Mouse (Mus musculus) myocyte (in vitro differentiated cells): ENCODE results near the gene Pigt. TPM values are rescaled to one million over a fixed set of nuclear protein-coding genes. Genes with fewer than 3 reads are reported as not detected.

Experiments
- H3K27me3 ChIP-seq: one replicate; pipeline ENCODE4 v1.6.1; 2011; ENCODE audit not compliant: control insufficient read depth, insufficient read depth, insufficient read length
- H3K36me3 ChIP-seq: one replicate; pipeline ENCODE4 v1.6.1; 2011; ENCODE audit not compliant: control insufficient read depth, insufficient read depth
- H3K4me2 ChIP-seq: one replicate; pipeline ENCODE4 v1.6.1; 2011; ENCODE audit warnings: low read depth, control low read depth
- H3K4me3 ChIP-seq: one replicate; pipeline ENCODE4 v1.5.1; 2011; ENCODE audit warnings: mild to moderate bottlenecking, control low read depth, moderate library complexity
- H3K79me2 ChIP-seq: one replicate; pipeline ENCODE4 v1.6.1; 2011; ENCODE audit not compliant: control insufficient read depth, insufficient read depth
- H3ac ChIP-seq: one replicate; pipeline ENCODE4 v1.6.1; 2011; ENCODE audit not compliant: control insufficient read depth, insufficient read length
- CEBPB ChIP-seq: IDR thresholded peaks from 2 replicates; pipeline ENCODE4 v1.6.1; 2011; ENCODE audit warnings: mild to moderate bottlenecking, moderate library complexity; ENCODE audit not compliant: poor library complexity, insufficient read depth, severe bottlenecking
- E2F4 ChIP-seq: IDR thresholded peaks from one replicate; pipeline ENCODE4 v1.6.1; 2011; ENCODE audit warnings: mild to moderate bottlenecking, control low read depth, moderate library complexity; ENCODE audit not compliant: insufficient read depth
- MAX ChIP-seq: IDR thresholded peaks from one replicate; pipeline ENCODE4 v1.6.1; 2011; ENCODE audit warnings: low read depth, mild to moderate bottlenecking, control low read depth
- MYOD1 ChIP-seq, 3 experiments: IDR thresholded peaks; one replicate each; pipeline ENCODE4 v1.6.1; 2011; ENCODE audit warnings: control low read depth in 2 of 3, low read depth in 2 of 3, mild to moderate bottlenecking in 2 of 3, moderate library complexity in 1 of 3; ENCODE audit not compliant: insufficient read length in 2 of 3, control insufficient read depth in 1 of 3
- MYOG ChIP-seq, 3 experiments: IDR thresholded peaks; one replicate each; pipeline ENCODE4 v1.6.1; 2011; ENCODE audit warnings: control low read depth in 2 of 3, low read depth in 2 of 3, mild to moderate bottlenecking in 2 of 3; ENCODE audit not compliant: insufficient read length in 2 of 3, control insufficient read depth in 1 of 3, insufficient read depth in 1 of 3
- POLR2A ChIP-seq: IDR thresholded peaks from one replicate; pipeline ENCODE4 v1.6.1; 2011; ENCODE audit warnings: low read depth, mild to moderate bottlenecking, control low read depth, moderate library complexity; ENCODE audit not compliant: insufficient read length
- POLR2AphosphoS2 ChIP-seq: IDR thresholded peaks from one replicate; pipeline ENCODE4 v1.6.1; 2011; ENCODE audit warnings: low read depth, control low read depth; ENCODE audit not compliant: insufficient read length
- REST ChIP-seq: IDR thresholded peaks from one replicate; pipeline ENCODE4 v1.6.1; 2011; ENCODE audit warnings: mild to moderate bottlenecking, control low read depth, moderate library complexity; ENCODE audit not compliant: insufficient read depth, insufficient read length
- SRF ChIP-seq: IDR thresholded peaks from one replicate; pipeline ENCODE4 v1.6.1; 2011; ENCODE audit warnings: low read depth; ENCODE audit not compliant: control insufficient read depth, insufficient read length
- TCF12 ChIP-seq: IDR thresholded peaks from one replicate; pipeline ENCODE4 v1.6.1; 2011; ENCODE audit warnings: mild to moderate bottlenecking, control low read depth; ENCODE audit not compliant: poor library complexity, insufficient read depth, severe bottlenecking
- TCF3 ChIP-seq: IDR thresholded peaks from one replicate; pipeline ENCODE4 v1.6.1; 2011; ENCODE audit warnings: low read depth, control low read depth; ENCODE audit not compliant: insufficient read length
- USF1 ChIP-seq: IDR thresholded peaks from one replicate; pipeline ENCODE4 v1.6.1; 2011; ENCODE audit warnings: low read depth, mild to moderate bottlenecking, control low read depth, moderate library complexity
- polyA plus RNA-seq: library from polyadenylated mRNA; unstranded; fragments of >200 nt; fragmentation: generic; extraction: Trizol; gene quantifications from one replicate; pipeline ENCODE4 v1.2.1, GENCODE M21; 2012; ENCODE audit warnings: missing spikeins

The Pigt gene
- polyA plus RNA-seq, 1 experiment, result 79.2 TPM

DNA sequence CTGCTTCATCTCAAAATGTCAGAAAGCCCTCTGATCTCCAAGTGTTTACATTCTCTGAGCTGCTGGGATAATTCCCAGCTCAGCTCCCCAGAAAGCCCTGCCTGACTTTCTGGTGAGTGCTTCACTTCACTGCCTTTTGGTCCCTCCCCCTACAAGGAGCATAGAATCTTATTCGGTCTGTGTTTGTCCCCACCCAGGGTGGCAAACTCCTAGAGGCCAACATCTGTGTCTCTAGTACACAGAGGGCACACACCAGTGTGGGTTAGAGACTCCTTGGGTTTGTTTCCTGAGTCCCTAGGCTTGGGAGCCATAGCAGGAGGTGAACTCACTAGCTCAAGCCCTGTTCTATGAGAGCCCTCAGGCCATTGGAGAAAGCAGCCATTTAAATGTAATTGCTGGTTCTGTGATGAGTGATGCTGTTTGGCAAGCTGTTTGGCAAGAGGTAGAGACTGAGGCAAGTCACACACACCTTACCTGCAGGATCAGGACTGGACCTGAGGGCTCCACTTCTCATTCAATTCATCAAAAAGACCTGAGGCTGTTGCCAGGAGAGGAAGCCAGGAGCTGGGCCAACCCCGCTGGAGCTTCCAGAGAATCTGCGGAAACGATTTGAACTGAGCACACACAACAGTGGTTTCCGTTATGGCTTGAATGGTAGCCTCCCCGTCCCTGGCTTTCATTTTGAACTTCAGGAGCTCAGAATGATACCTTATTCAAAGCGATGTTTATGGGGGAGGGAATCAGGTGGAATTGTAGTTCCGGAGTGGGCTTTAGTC, 43.5 kb downstream of the Pigt start:
- H3K27me3 ChIP-seq, result peaks cover 47% of the 10 kb centered on the region

GRCm38 (mm10) chr2:164542132-164542531, 44.8 kb downstream of the Pigt start:
- Histone ChIP-seq H3ac (no peak overlapping the region), H3K36me3 (no peaks in the 10 kb centered on the region), H3K79me2 (no peaks in the 10 kb centered on the region), H3K4me2 (no peak overlapping the region), H3K27me3 (peaks cover 40% of the 10 kb centered on the region), H3K4me3 (no peak overlapping the region)
- TF ChIP-seq MYOD1 (IDR thresholded peaks at IDR 0.05; ENCODE audit: control insufficient read depth in 1 of 3, insufficient read length in 2 of 3, low read depth in 2 of 3) (no peak), TCF12 (no peak), POLR2A (no peak), USF1 (no peak), E2F4 (no peak), CEBPB (no peak), SRF (no peak), POLR2AphosphoS2 (no peak), MYOG (IDR thresholded peaks at IDR 0.05; ENCODE audit: control insufficient read depth in 1 of 3, insufficient read depth in 1 of 3, insufficient read length in 2 of 3, low read depth in 2 of 3) (no peak), MAX (no peak), REST (no peak), TCF3 (no peak)

More for the DNA sequence above, 43.5 kb downstream of the Pigt start:
- no peak for TF ChIP-seq POLR2AphosphoS2
- no peak for TF ChIP-seq E2F4
- TF ChIP-seq MAX, result no peak
- TF ChIP-seq USF1, result no peak
- no peak for TF ChIP-seq CEBPB
- H3K36me3 ChIP-seq, result no peaks in the 10 kb centered on the region
- H3K4me2 ChIP-seq, result no peak overlapping the region
- H3K4me3 ChIP-seq, result no peak overlapping the region
- H3ac ChIP-seq, result no peak overlapping the region
- H3K79me2 ChIP-seq, result no peaks in the 10 kb centered on the region

- H3K4me3 ChIP-seq, result no peak overlapping the region
- H3ac ChIP-seq, result no peak overlapping the region
- H3K4me2 ChIP-seq, result no peak overlapping the region
- TF ChIP-seq MYOD1 (IDR thresholded peaks at IDR 0.05; ENCODE audit: control insufficient read depth in 1 of 3, insufficient read length in 2 of 3, low read depth in 2 of 3), result no peak
- TF ChIP-seq MAX, result no peak
- TF ChIP-seq SRF, result no peak
- no peak for TF ChIP-seq E2F4
- TF ChIP-seq TCF12, result no peak
- no peak for TF ChIP-seq USF1
- TF ChIP-seq CEBPB, result no peak
- no peak for TF ChIP-seq TCF3
- no peak for TF ChIP-seq POLR2AphosphoS2
- TF ChIP-seq POLR2A, result no peak
- H3K27me3 ChIP-seq, result peaks cover 36% of the 10 kb centered on the region
- H3K79me2 ChIP-seq, result no peaks in the 10 kb centered on the region
- H3K36me3 ChIP-seq, result no peaks in the 10 kb centered on the region
Measured at GRCm38 (mm10) chr2:164542598-164542997, 45.3 kb downstream of the Pigt start.

DNA sequence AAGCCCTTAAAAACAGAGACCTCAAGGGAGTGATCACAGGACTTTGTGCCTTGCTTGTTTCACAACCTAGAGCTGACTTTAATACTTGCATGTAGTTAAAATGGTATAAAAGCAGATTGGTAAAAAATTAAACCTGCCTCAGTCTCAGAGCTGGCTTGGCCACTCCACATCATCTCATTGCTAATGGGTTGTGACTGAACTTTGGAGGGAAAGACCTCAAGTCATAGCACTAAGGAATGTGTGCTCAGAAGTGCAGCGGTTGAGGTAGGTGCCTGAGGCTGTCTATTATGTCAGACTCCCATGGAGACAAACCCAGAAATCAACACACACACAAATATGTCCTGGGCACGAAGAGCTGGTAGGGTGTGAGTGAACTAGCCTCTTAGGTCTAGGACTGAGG, 46.4 kb downstream of the Pigt start:
- no peaks in the 10 kb centered on the region for H3K79me2 ChIP-seq
- no peak overlapping the region for H3K4me2 ChIP-seq
- no peak for TF ChIP-seq TCF12
- TF ChIP-seq MAX, result no peak
- no peak for TF ChIP-seq TCF3
- no peak for TF ChIP-seq REST
- no peak for TF ChIP-seq MYOD1 (IDR thresholded peaks at IDR 0.05; ENCODE audit: control insufficient read depth in 1 of 3, insufficient read length in 2 of 3, low read depth in 2 of 3)
- no peak for TF ChIP-seq MYOG (IDR thresholded peaks at IDR 0.05; ENCODE audit: control insufficient read depth in 1 of 3, insufficient read depth in 1 of 3, insufficient read length in 2 of 3, low read depth in 2 of 3)
- no peak for TF ChIP-seq E2F4
- no peak overlapping the region for H3ac ChIP-seq
- H3K36me3 ChIP-seq, result no peaks in the 10 kb centered on the region
- H3K27me3 ChIP-seq, result peaks cover 30% of the 10 kb centered on the region
- no peak overlapping the region for H3K4me3 ChIP-seq
